Mouse (Mus musculus): Measurements from ENCODE around the gene Pipox.

- no peak for TF ChIP-seq POLR2A (IDR thresholded peaks at IDR 0.05; ENCODE audit: extremely low read depth, insufficient read depth, low read length)
- TF ChIP-seq CTCF (IDR thresholded peaks at IDR 0.05; ENCODE audit: low read depth, low read length), result no peak
These were observed 17.1 kb downstream of the Pipox start for GRCm38 (mm10) chr11:77876760-77877148.

Measured in liver, adult 2 months (tissue).